Mouse (Mus musculus): Measurements from ENCODE around the gene Rimbp2.

GRCm38 (mm10) chr5:128866811-128867210 is 86.5 kb downstream of the Rimbp2 start:
- TF ChIP-seq CTCF (IDR thresholded peaks at IDR 0.05; ENCODE audit: low read depth, low read length) (no peak), TAL1 (conservative IDR thresholded peaks at IDR 0.05; ENCODE audit: low read depth, low read length) (no peak), GATA1 (IDR thresholded peaks at IDR 0.05; ENCODE audit: borderline replicate concordance, low read length) (no peak), POLR2AphosphoS5 (IDR thresholded peaks at IDR 0.05; ENCODE audit: insufficient replicate concordance, low read depth, low read length) (no peak), GATA2 (IDR thresholded peaks at IDR 0.05; ENCODE audit: borderline replicate concordance, low read depth, low read length) (no peak)

All from G1E (cell line).